Mouse (Mus musculus) embryo, embryonic 11 days (tissue): ENCODE measurements around the gene Rnaseh2c.

Experiments
- DNase-seq: peaks from one replicate; pipeline ENCODE4 v3.0.0-alpha.2; 2015

The Rnaseh2c gene

GRCm38 (mm10) chr19:5637069-5638047, 35.7 kb downstream of the Rnaseh2c start, which contains the start of gene Rela:
Rela (plus strand) TSS chr19:5637483.
- peak; percentile 92 for DNase-seq

- DNase-seq, result no peak
These were observed 36.8 kb downstream of the Rnaseh2c start for GRCm38 (mm10) chr19:5638416-5639005.

- DNase-seq, result no peak
These were observed 38.7 kb downstream of the Rnaseh2c start for GRCm38 (mm10) chr19:5640339-5640738.

GRCm38 (mm10) chr19:5641021-5641420, 39.3 kb downstream of the Rnaseh2c start:
- DNase-seq, result no peak

GRCm38 (mm10) chr19:5641641-5642040, 40.0 kb downstream of the Rnaseh2c start:
- DNase-seq, result no peak

- DNase-seq, result no peak
These were observed 43.6 kb downstream of the Rnaseh2c start for GRCm38 (mm10) chr19:5645280-5645679.

GRCm38 (mm10) chr19:5646731-5647330, 45.2 kb downstream of the Rnaseh2c start:
- no peak for DNase-seq

GRCm38 (mm10) chr19:5647791-5648190, 46.1 kb downstream of the Rnaseh2c start:
- DNase-seq, result no peak

- peak; percentile 90 for DNase-seq
These were observed 47.0 kb downstream of the Rnaseh2c start for GRCm38 (mm10) chr19:5648401-5649297.

- no peak for DNase-seq
These were observed 47.6 kb downstream of the Rnaseh2c start for GRCm38 (mm10) chr19:5649298-5649741.

GRCm38 (mm10) chr19:5651502-5652274, 50.0 kb downstream of the Rnaseh2c start:
- no peak for DNase-seq

- DNase-seq, result no peak
These were observed 50.9 kb downstream of the Rnaseh2c start for GRCm38 (mm10) chr19:5652570-5652969.

- peak; percentile 81 for DNase-seq
These were observed 52.5 kb downstream of the Rnaseh2c start for GRCm38 (mm10) chr19:5653969-5654719.

- peak; percentile 34 for DNase-seq
These were observed 53.1 kb downstream of the Rnaseh2c start for GRCm38 (mm10) chr19:5654720-5655298.
